Mouse (Mus musculus) megakaryocyte progenitor cell, adult 5-6 weeks (primary cell): ENCODE data around the gene Spo11. TPM values are rescaled to one million over a fixed set of nuclear protein-coding genes. Genes with fewer than 3 reads are reported as not detected.

Experiments
- ATAC-seq: replicated peaks from 2 replicates; pipeline ENCODE4 v1.8.0; 2016; ENCODE audit warnings: mild to moderate bottlenecking, moderate TSS enrichment, inconsistent platforms; ENCODE audit not compliant: poor library complexity
- total RNA-seq, 2 experiments: library from RNA; stranded (forward) in 1 of 2; stranded (reverse) in 1 of 2; fragments of 157-497, 149-512 nt in 1 of 2; fragments of 200-1000 nt in 1 of 2; gene quantifications; 2 replicates each; pipeline versions ENCODE4 v1.2.3 to v1.2.4; 2015 to 2017

The Spo11 gene
- total RNA-seq, 2 experiments from 2014 or later = not detected

- no peak for ATAC-seq
Measured at GRCm38 (mm10) chr2:173028508-173029031, 51.1 kb downstream of the Spo11 start.

- no peak for ATAC-seq
Measured at GRCm38 (mm10) chr2:173030591-173031338, 53.3 kb downstream of the Spo11 start.

GRCm38 (mm10) chr2:173033531-173033930, 56.0 kb downstream of the Spo11 start:
- no peak for ATAC-seq

GRCm38 (mm10) chr2:173034998-173035397, 57.5 kb downstream of the Spo11 start:
- ATAC-seq = peak; percentile 32

- no peak for ATAC-seq
Measured at GRCm38 (mm10) chr2:173035653-173036052, 58.2 kb downstream of the Spo11 start.

GRCm38 (mm10) chr2:173036055-173036454, 58.6 kb downstream of the Spo11 start:
- ATAC-seq = no peak

GRCm38 (mm10) chr2:173036611-173037010, 59.1 kb downstream of the Spo11 start:
- ATAC-seq = peak; percentile 15

- ATAC-seq = no peak
Measured at GRCm38 (mm10) chr2:173037347-173037746, 59.8 kb downstream of the Spo11 start.

- ATAC-seq = peak; percentile 58
Measured at GRCm38 (mm10) chr2:173037827-173038607, 60.5 kb downstream of the Spo11 start.

GRCm38 (mm10) chr2:173039041-173039440, 61.5 kb downstream of the Spo11 start:
- no peak for ATAC-seq

GRCm38 (mm10) chr2:173040803-173041202, 63.3 kb downstream of the Spo11 start:
- peak; percentile 9 for ATAC-seq

- no peak for ATAC-seq
Measured at GRCm38 (mm10) chr2:173041242-173041641, 63.7 kb downstream of the Spo11 start.

- no peak for ATAC-seq
Measured at GRCm38 (mm10) chr2:173041893-173042292, 64.4 kb downstream of the Spo11 start.

GRCm38 (mm10) chr2:173042504-173043162, 65.1 kb downstream of the Spo11 start:
- no peak for ATAC-seq

Other genes starting within 250 kb of the Spo11 start
- gene Bmp7, start 37.4 kb upstream of the Spo11 start, total RNA-seq (2015) = 0.10 TPM in 1 of 2 replicates, not detected in the other
- gene Bmp7, start 37.4 kb upstream of the Spo11 start, total RNA-seq (2017) = not detected in 2 replicates
- 121 and 128 TPM in 2 replicates for gene Rae1, start 22.4 kb downstream of the Spo11 start, total RNA-seq (2015)
- 72.9 and 76.3 TPM in 2 replicates for gene Rae1, start 22.4 kb downstream of the Spo11 start, total RNA-seq (2017)
- gene Rbm38, start 42.8 kb downstream of the Spo11 start, total RNA-seq (2015) = 130 and 153 TPM in 2 replicates
- gene Rbm38, start 42.8 kb downstream of the Spo11 start, total RNA-seq (2017) = 50.3 and 55.9 TPM in 2 replicates
- not detected in 2 replicates for gene Ctcfl, start 141.8 kb downstream of the Spo11 start, total RNA-seq (2015)
- not detected in 2 replicates for gene Ctcfl, start 141.8 kb downstream of the Spo11 start, total RNA-seq (2017)
- not detected in 2 replicates for gene Pck1, start 175.3 kb downstream of the Spo11 start, total RNA-seq (2015)
- gene Pck1, start 175.3 kb downstream of the Spo11 start, total RNA-seq (2017) = not detected in 2 replicates
- 2.0 and 5.3 TPM in 2 replicates for gene Zbp1, start 241.2 kb downstream of the Spo11 start, total RNA-seq (2015)
- gene Zbp1, start 241.2 kb downstream of the Spo11 start, total RNA-seq (2017) = 2.5 and 2.9 TPM in 2 replicates